In the genomic region with DNA sequence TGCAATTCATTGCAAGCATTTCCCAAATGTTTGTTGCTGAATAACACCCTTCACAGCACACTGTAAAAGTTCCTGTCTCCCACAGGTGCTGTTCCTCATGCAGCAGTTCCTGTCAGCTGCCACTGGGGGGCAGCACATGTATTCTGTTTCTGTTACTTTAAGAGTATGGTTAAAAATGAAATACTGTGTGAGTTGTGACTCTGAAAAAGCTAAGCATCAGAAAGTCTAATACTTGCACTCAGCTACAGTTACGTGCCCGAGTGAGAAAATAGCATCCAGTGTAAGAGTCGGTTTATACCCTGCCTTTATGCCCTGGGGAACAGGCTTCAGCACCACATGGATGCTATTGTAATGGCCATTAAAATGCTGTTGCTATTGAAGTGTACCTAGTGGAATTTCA, we compare ENCODE assay signal across 9 mouse cellular contexts. TPM values are rescaled to one million over a fixed set of nuclear protein-coding genes. Genes with fewer than 3 reads are reported as not detected.
A peak's percentile ranks its signal among the peaks of the same experiment; 100 is the strongest.
DNase-seq lines count a peak whose midpoint lies in the region; ATAC-seq lines count a peak whose summit lies in the region.
"Had no signal": no experiment of that assay in that cellular context is flagged by ENCODE, and none has a peak within 500 bp of the region (broad histone marks: within the 10 kb centered on the region; RNA-seq: fewer than 3 reads in every experiment).

No protein-coding gene starts in this region.

- H3K27me3 ChIP-seq in heart, embryonic 12.5 days (replicated peaks), result no peaks in the 10 kb centered on the region
- no peaks in the 10 kb centered on the region for H3K27me3 ChIP-seq in forebrain, embryonic 13.5 days
- H3K27me3 ChIP-seq in midbrain, embryonic 13.5 days, result no peaks in the 10 kb centered on the region

- H3K9me3 ChIP-seq in heart, embryonic 12.5 days (replicated peaks), result no peaks in the 10 kb centered on the region
- no peaks in the 10 kb centered on the region for H3K9me3 ChIP-seq in forebrain, embryonic 13.5 days (replicated peaks)
- no peaks in the 10 kb centered on the region for H3K9me3 ChIP-seq in midbrain, embryonic 13.5 days

- no peaks in the 10 kb centered on the region for H3K4me1 ChIP-seq in heart, embryonic 12.5 days (replicated peaks)
- H3K4me1 ChIP-seq in forebrain, embryonic 13.5 days, result no peaks in the 10 kb centered on the region
- H3K4me1 ChIP-seq in midbrain, embryonic 13.5 days (replicated peaks), result no peaks in the 10 kb centered on the region

- H3K9ac ChIP-seq in heart, embryonic 12.5 days, result no peak overlapping the region
- H3K9ac ChIP-seq in forebrain, embryonic 13.5 days, result no peak overlapping the region
- no peak overlapping the region for H3K9ac ChIP-seq in midbrain, embryonic 13.5 days (replicated peaks)

- WGBS in heart, embryonic 12.5 days, result 34% methylated on average over 3 of the region's 3 CpGs
- WGBS in forebrain, embryonic 13.5 days, result 47% methylated on average over 3 of the region's 3 CpGs
- 46% methylated on average over 3 of the region's 3 CpGs for WGBS in midbrain, embryonic 13.5 days

- intact Hi-C loops in heart, postnatal 36 days (cut with DNase I), result loop anchor here (5.0 to 10.0 kb wide), 2 partner anchors 677 to 795 kb away; no protein-coding TSS in a partner anchor

- peak; percentile 4 to 9 for DNase-seq in heart, postnatal 36 days
- peak; percentile 36 for DNase-seq in CD4-positive, CD25-positive, alpha-beta regulatory T cell, adult 2 months (ENCODE audit: low read depth, low spot score)
- DNase-seq in layer of hippocampus, postnatal 10 days (ENCODE audit: low spot score in 2 of 2), result peak; percentile 60 to 72
- peak; percentile 11 for DNase-seq in thymus, postnatal 25 days

- no peak overlapping the region for H3K27ac ChIP-seq in heart, embryonic 12.5 days (ENCODE audit: poor library complexity, severe bottlenecking)
- no peak overlapping the region for H3K27ac ChIP-seq in forebrain, embryonic 13.5 days
- no peak overlapping the region for H3K27ac ChIP-seq in midbrain, embryonic 13.5 days

- no peak overlapping the region for H3K4me2 ChIP-seq in heart, embryonic 12.5 days
- H3K4me2 ChIP-seq in forebrain, embryonic 13.5 days, result no peak overlapping the region
- H3K4me2 ChIP-seq in midbrain, embryonic 13.5 days (replicated peaks), result no peak overlapping the region

- no peaks in the 10 kb centered on the region for H3K36me3 ChIP-seq in heart, embryonic 12.5 days
- H3K36me3 ChIP-seq in forebrain, embryonic 13.5 days (ENCODE audit: poor library complexity, severe bottlenecking), result no peaks in the 10 kb centered on the region
- H3K36me3 ChIP-seq in midbrain, embryonic 13.5 days, result no peaks in the 10 kb centered on the region

- no peak overlapping the region for H3K4me3 ChIP-seq in heart, embryonic 12.5 days
- H3K4me3 ChIP-seq in forebrain, embryonic 13.5 days, result no peak overlapping the region
- H3K4me3 ChIP-seq in midbrain, embryonic 13.5 days (replicated peaks), result no peak overlapping the region
- H3K4me3 ChIP-seq: myocyte had no signal

- no peak for ATAC-seq in heart, embryonic 12.5 days (ENCODE audit: insufficient number of reproducible peaks, low FRiP score)
- ATAC-seq in cerebellum, adult (ENCODE audit: insufficient number of reproducible peaks, low FRiP score, low TSS enrichment), result peak; percentile 70; the same call in 1 of the 2 replicates
- ATAC-seq in forebrain, embryonic 13.5 days, result peak; percentile 89
- ATAC-seq in midbrain, embryonic 13.5 days, result peak; percentile 58

RNA-seq across cellular contexts. Expression of gene Hcn1, which starts 52.0 kb away (rescaled TPM):
- total RNA-seq in heart, postnatal 36 days (2021), result 1 to 10 TPM in 1 of 2 experiments, under 1 TPM in 1; 0.89 to 2.0 TPM
- polyA plus RNA-seq in heart, embryonic 12.5 days (2016; fragmentation: Nextera tagmentation; extraction: Ambion mirVana), result 0.11 and 0.15 TPM in 2 replicates
- 0.14 and 0.24 TPM in 2 replicates for polyA plus RNA-seq in forebrain, embryonic 13.5 days (2015; fragmentation: Nextera tagmentation; extraction: Ambion mirVana)
- total RNA-seq in layer of hippocampus, postnatal 10 days (2021), result 10 to 100 TPM; 36.5 to 39.6 TPM
- polyA plus RNA-seq in midbrain, embryonic 13.5 days (2015; fragmentation: Nextera tagmentation; extraction: Ambion mirVana), result 0.14 and 0.23 TPM in 2 replicates

Comparison
In these comparisons a context has a peak if more than half of its experiments do, and no peak if none do; other contexts are left out.
1. DNase-seq: peak in every context shown above with its lines; median percentile 66 in layer of hippocampus, postnatal 10 days; 36 in CD4-positive, CD25-positive, alpha-beta regulatory T cell, adult 2 months; 11 in thymus, postnatal 25 days; 6 in heart, postnatal 36 days.